ENCODE assay signal across 8 mouse cellular contexts in genomic region chr10:92721771-92722619, GRCm38 (mm10). TPM values are rescaled to one million over a fixed set of nuclear protein-coding genes. Genes with fewer than 3 reads are reported as not detected.
DNase-seq lines count a peak whose midpoint lies in the region; ATAC-seq lines count a peak whose summit lies in the region.

Gene Nedd1 (minus strand): TSS chr10:92722420.

- peaks cover 40% of the 10 kb centered on the region for H3K4me1 ChIP-seq in megakaryocyte, embryonic 14.5 days

- H3K4me3 ChIP-seq in megakaryocyte, embryonic 14.5 days (replicated peaks) = peak within 1 kb of the TSS; percentile 92

- peaks cover 11% of the 10 kb centered on the region; the same call in 1 of the 2 replicates for H3K9me3 ChIP-seq in megakaryocyte, embryonic 14.5 days

- H3K36me3 ChIP-seq in megakaryocyte, embryonic 14.5 days (replicated peaks; ENCODE audit: low read length) = peaks cover 18% of the 10 kb centered on the region

- peak; percentile 94 for DNase-seq in ZHBTc4 (ENCODE audit: low read depth, low spot score)
- peak; percentile 88 to 89 for DNase-seq in gastrocnemius, adult 8-10 months (ENCODE audit: low spot score in 2 of 2)
- peak; percentile 31 for DNase-seq in hindlimb bud, embryonic 11.5 days (ENCODE audit: extremely low spot score, low read depth, low spot score)
- peak; percentile 80 to 87 for DNase-seq in left cerebral cortex, adult 8-10 months (ENCODE audit: low spot score in 2 of 2)
- DNase-seq in right cerebral cortex, postnatal 10 days (ENCODE audit: low spot score in 2 of 2) = peak; percentile 92 to 94
- DNase-seq in urinary bladder, postnatal 25 days (ENCODE audit: low spot score) = peak; percentile 96

- H3K27me3 ChIP-seq in megakaryocyte, embryonic 14.5 days (replicated peaks) = no peaks in the 10 kb centered on the region

- ATAC-seq in common myeloid progenitor, adult 5-6 weeks (replicated peaks; ENCODE audit: low read depth, poor library complexity, severe bottlenecking) = peak; percentile 96

RNA-seq across cellular contexts. Expression of gene Nedd1, which starts in this region (rescaled TPM):
- 31.5 and 35.1 TPM in 2 replicates for total RNA-seq in common myeloid progenitor, adult 5-6 weeks (2017)
- 10 to 100 TPM; 11.7 to 16.2 (median 14.4) TPM for total RNA-seq in gastrocnemius, adult 8-10 months (2022)
- total RNA-seq in left cerebral cortex, adult 8-10 months (2022) = 1 to 10 TPM; 2.9 to 4.1 (median 3.7) TPM
- polyA plus RNA-seq in megakaryocyte, embryonic 14.5 days (2012; ENCODE audit: insufficient read depth, low replicate concordance) = 3.4 TPM in 1 of 2 replicates, not detected in the other

Comparison
In these comparisons a context has a peak if more than half of its experiments do, and no peak if none do; other contexts are left out.
1. Peak in every context shown above with its lines: DNase-seq, ATAC-seq and H3K4me3 ChIP-seq.
2. DNase-seq: peak in every context shown above with its lines; median percentile 96 in urinary bladder, postnatal 25 days; 94 in ZHBTc4; 93 in right cerebral cortex, postnatal 10 days; 88 in gastrocnemius, adult 8-10 months; 84 in left cerebral cortex, adult 8-10 months; 31 in hindlimb bud, embryonic 11.5 days.